Mouse (Mus musculus) lung, postnatal 14 days (tissue): Measurements from ENCODE around the gene Mmp28.

ENCODE experiments used
- DNase-seq: peaks from one replicate; pipeline ENCODE4 v3.0.0; 2021

The Mmp28 gene

DNA sequence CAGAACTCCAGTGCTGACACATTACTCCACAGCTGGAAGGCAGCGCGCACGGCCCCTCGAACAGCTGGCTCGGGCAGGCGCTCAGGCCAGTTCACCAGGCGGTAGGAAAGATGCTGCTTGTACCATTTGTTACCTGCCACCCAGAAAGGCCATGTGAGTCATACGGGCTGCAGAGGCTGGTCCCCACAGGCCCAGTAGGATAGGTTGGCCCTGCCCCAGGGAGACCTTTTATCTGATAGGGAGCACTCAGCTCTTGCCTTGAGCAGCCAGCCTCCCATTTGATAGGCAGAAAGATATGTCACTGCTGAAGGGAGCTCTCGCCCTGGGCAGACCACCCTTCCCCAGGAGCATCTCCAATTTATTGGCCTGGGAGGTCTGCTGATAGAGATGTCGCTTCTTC lies 15.3 kb downstream of the Mmp28 start:
- no peak for DNase-seq

DNA sequence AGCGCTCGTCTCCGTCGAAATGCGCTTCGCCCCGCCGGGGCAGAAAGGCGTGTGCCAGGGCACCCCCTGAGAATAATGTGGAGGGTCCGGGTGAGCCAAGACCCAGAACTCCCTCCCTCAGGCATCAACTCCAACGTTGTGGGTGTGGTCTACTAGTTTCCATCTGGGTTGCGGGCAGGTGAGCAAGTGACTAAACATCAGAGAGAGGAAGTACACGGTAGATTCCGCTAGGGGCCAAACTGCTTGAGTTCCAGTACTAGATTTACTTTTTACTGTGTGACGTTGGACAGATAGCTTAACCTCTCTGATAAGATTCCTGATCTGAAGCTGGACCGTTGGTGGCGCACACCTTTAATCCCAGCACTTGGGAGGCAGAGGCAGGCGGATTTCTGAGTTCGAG lies 17.9 kb downstream of the Mmp28 start:
- no peak for DNase-seq

DNA sequence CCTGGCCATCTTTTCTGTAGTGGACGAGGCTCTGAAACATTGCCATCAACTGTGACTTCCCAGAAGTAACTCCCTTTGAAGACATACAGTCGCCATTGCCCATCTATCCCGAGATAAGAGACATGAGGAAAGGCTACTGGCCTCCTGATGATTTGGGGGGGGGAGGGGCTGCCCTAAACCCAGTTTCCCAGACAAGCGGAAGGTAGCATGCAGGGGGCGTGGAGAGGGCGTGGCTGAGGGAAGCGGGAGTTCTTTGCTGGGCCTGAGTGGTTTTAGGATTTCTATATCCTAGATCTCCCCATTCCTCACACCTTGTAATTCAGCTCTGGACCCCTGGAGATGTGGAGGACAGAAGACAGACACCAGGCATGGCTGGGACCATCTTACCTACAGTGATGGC lies 19.0 kb downstream of the Mmp28 start:
- no peak for DNase-seq

DNA sequence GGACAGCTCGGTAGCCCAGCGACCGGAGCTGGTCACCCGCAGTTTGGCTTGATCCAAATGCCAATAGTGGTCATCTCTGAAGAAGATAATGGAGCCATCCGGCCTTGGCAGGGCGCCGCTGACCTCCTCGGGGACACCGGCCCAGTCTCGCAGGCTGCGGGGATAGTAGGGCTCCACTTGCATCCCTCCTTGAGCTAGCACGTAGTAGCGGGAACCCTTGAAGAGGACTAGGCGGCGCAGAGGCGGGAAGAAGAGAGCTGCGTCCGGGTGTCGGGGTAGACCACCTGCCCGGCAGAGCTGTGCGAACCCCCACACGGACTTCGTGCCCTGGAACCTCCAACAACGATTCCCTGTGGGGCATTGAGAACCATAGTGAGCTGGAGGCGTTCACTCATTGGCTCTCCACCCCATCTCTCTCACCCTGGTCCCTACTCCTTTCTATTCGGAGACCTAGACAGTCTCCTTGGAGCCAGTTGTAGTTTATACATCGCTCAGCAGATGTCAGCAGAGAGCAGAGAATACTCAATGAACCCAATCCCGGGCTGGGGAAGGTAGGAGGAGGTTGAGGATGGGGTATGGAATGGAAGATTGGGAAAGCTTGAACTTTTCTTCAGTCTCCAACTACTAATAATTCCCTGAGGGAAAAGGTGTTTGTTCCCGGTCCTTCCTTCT lies 20.1 kb downstream of the Mmp28 start:
- DNase-seq: peak; percentile 83

DNA sequence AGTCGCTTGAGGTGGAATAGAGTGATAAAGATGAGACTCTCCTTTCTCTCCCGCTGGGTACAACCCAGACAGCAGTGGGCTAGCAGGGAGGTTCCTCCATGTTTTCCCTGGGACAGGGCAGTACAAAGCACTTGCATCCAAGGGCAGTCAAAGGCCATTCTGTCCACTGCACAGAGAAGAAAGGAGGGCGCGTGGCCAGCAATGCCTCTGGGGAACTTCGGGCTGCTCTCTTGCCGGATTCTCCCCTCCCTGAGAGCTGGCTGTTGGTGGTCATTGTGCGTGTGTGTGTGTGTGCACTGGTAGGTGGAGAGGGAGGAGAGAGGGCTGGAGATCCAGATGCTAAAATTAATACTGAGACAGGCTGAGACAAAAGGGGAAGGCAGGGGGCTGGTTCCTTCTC lies 21.6 kb downstream of the Mmp28 start:
- no peak for DNase-seq

DNA sequence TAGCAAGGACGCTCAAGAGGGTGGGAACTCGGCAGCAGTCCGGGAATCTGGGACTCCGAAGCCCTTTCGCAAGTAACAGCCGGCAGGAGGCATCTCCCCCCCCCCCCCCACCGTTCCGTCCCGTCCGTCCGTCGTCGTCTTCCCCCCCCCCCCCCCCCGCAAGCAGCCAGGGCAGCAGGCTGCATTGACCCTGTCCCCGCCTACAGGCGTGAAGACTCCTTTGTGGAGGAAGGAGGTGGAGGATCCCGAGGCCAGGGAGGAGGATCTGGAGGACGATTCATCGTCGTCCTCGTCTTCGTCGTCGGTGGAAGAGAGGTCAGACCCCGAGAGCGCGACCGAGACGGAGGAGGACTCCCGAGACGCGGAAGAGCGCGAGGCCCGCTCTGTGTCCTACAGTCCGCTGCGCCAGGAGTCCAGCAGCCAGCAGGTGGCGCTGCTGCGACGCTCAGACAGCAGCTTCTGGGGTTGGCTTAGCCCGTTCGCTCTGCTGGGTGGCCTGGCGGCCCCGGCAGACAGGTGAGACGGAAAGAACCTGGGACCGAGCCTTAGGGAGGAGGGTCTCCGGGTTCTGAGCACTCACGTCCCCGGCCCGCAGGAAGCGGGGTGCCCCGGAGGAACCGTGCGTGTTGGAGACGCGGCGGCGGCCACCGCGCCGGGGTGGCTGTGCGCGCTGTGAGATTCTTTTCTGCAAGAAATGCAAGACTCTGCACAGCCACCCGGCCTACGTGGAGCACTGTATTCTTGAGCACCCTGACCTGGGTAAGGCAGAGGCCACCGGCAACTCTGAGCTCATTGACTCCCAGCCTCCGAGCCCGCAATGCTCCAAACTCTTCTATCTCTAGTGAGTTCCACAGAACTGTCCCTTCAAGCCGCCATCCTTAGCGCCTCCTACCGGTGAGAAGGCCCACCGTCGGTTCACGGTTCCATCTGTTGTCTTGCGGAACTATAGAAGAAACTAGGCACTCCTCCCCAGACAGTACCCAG lies 22.5 kb downstream of the Mmp28 start:
- DNase-seq: peak; percentile 90

DNA sequence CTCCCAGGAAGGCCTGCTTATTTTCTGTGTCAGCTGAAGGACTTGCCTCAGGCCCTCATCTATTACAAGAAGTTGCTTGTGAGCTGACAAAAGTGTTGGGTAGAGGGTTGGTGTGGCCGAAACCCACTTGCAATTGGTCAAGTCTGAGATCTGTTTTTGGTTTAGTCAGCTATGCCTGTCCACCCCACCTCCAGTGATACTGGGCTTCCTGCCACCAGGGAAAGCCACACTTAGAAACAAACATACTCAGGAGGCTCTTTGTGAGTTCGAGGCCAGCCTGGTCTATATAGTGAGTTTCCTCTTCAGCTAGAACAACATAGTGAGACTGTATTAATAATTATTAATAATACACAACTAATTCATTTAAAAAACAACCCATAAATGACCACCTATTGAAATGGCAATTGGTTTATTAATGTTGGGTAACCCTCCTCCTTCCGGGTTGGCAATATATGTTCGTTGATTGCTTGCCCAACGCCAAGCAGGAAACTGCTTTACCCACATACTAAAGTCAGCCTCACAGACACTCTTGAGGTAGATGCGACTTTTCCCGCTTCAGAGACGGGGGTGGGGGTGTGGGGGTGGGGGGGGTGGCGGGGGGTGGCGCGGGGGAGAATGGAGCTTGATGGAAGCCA lies 23.3 kb downstream of the Mmp28 start:
- no peak for DNase-seq

DNA sequence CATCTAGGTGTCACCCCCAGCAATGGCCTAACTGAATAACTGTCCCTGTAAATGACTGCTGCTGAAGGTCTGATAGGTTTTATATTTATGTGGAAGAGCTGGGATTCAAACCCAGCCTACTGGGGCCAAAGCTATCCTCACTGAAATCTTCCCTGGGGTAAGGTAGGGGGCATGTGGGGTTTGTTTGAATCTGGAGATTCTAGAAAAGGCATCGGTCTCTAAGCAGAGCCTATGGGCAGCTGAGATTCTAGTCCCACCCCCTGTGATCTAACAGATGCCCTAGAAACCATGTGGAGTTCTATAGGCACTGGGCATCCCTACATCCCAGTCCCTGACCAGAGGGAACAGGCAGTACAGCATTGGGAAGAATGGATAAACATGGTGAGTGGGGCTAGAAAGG lies 25.5 kb downstream of the Mmp28 start, which contains the start of gene 1700020L24Rik:
Gene 1700020L24Rik (plus strand): TSS at position 301 of the 400 bp plus-strand sequence.
- DNase-seq: no peak

DNA sequence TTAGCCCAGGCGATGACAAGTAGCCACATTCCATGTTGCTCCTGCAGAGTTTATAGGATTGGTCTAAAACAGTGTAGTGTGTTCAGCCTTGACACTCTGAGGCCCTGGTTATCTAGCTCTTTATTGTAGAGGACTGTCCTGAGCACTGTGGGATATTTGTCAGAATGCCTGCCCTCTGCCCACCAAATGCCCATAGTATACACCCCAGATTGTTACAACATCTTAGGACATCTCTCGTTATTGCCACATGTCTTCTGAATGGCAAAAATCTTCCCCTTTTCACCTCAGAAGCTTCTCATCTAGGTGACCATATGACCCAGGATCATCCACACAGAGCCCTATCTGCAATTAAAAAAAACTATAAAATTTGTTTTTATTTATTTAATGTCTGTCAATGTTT lies 30.3 kb downstream of the Mmp28 start:
- DNase-seq: no peak

DNA sequence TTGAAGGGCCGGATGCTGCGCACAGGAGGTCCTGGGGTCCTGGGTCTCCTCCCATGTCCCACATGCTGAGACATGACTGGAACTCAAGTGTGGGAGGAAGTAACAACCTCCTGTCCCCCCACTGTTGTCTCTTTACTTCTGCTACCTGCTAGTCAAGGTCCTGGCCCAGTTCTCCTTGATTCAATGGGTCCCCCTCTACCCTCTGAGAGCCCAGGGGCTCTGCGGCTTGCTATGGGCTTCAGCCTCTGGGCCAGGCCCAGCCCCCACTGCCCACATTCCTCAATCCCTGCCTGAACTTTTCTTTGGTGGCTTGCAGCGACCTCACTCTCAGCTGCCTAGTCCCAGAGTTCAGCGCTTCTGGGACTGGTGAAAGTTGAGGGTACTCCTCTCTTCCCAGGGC lies 33.5 kb downstream of the Mmp28 start, which contains the start of gene Gas2l2:
Gene Gas2l2 (minus strand): TSS at position 101 of the 400 bp plus-strand sequence.
- no peak for DNase-seq

DNA sequence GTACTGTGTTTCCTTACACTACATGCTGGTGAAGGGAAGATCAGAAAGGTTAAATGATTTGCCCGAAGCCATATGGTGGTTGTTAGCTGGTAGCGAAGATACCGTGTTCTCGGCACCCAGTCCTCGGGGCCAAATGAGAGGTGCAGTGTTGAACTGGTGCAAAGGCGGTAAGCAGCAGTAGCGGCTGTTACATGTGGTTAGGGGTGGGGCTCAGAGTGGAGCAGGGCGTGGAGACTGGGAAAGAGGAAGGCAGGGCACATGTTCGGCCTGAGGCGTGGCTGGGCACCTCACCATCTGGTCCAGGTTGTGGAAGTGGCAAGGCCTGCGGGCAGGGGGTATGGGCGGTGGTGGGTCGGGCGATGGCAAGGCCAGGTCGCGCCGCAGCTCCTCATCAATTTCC lies 35.9 kb downstream of the Mmp28 start:
- peak; percentile 30 for DNase-seq

DNA sequence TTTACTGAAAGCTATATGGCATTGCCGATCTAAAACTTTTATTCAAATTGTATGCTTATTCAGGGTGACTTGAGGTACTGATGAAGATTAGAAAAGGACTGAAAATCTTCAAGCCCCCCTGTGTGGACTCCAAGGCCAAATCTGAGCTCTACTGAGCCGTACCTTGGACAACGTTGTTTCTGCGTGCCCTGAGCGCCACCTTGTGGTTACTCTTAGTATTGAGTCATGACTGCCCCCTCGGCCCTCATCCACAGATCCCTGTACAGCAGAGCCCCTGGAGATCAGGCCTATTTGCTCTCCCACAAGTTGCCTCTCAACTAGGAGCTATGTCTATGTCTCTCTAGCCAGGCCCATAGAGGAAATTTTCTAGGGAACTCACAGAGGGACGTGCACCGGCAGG lies 38.2 kb downstream of the Mmp28 start:
- DNase-seq: peak; percentile 77

DNA sequence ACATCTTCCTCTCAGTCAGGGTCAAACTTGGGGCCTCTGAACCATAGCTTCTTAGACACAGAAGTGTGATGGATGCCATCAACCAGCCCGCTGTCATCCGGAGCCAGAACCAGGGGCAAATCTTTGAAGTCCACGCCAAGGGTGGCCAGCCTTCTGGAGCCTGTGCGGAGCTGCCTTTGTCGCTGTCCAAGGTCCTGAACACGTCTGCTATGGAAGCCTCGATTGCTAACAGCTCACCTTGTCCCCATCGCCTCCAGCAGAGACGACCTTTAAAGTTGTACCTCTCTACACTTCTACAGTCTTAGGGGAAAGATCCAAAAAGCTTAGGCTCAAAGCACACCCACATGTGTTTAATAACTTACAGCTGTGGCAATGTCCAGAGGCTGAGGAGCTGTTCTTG lies 41.6 kb downstream of the Mmp28 start:
- peak; percentile 85 for DNase-seq

DNA sequence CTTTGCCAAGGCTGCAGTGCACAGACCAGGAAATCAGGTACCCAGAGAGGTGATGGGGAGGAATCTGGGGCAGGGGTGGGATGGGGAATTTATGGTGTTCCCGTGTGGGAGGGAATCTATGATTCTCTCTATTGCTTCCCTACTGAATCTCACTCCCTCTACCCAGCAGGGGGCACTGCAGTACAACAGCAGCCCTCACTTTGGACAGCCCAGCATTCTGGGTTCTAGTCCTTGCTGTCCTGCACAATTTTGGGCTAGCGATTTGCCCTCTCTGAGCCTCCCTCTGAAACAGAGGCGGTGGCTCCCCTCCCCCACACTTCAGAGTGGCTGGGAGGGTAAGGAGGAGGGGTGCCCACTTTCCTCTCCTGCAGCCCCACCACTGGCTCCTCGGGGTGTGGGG lies 42.5 kb downstream of the Mmp28 start:
- DNase-seq: no peak

DNA sequence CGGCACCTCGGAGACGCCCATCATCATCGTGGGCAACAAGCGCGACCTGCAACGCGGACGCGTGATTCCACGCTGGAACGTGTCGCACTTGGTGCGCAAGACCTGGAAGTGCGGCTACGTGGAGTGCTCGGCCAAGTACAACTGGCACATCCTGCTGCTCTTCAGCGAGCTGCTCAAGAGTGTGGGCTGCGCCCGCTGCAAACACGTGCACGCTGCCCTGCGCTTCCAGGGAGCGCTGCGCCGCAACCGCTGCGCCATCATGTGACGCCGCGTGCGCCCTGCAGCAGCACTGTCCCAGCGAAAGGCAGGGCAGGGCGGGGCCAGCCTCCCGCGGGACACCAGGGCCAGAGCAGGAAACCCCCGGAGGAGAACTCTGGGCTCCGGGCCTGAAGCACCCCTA lies 44.3 kb downstream of the Mmp28 start:
- no peak for DNase-seq

DNA sequence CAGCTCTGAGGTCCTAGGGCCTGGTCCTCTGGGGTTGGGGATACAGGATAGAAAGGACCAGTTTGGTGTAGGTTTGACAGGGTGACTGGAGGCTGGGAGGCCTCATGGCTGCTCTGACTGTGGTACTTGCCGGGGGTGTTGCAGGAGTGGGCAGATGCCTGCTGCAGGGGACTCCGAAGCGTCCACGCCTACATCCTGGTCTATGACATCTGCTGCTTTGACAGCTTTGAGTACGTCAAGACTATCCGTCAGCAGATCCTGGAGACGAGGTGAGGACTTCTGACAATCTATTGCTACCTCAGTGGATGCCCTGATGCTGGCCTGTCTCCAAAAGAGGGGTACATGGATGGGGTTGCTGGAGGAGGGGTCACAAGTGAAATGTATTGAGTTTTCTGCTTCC lies 45.2 kb downstream of the Mmp28 start:
- DNase-seq: no peak

DNA sequence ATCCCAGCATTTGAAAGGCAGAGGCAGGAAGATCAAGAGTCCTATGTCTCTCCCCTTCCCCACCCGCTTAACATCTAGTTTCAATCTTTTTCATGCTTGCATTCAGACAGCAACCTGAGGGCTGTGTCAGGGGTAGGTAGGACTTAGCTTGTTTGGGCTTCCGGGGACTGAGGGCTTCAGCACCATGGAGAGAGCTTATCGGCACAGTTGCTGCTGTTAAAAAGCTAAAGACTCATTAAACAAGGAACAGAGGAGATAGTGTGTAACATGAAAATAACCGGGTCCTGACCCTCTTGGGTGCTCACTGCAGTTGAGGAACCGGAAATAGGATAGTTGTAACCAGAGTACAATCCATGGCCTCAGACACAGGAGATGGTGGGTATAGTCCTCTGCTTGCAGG lies 45.8 kb downstream of the Mmp28 start:
- DNase-seq: peak; percentile 78

DNA sequence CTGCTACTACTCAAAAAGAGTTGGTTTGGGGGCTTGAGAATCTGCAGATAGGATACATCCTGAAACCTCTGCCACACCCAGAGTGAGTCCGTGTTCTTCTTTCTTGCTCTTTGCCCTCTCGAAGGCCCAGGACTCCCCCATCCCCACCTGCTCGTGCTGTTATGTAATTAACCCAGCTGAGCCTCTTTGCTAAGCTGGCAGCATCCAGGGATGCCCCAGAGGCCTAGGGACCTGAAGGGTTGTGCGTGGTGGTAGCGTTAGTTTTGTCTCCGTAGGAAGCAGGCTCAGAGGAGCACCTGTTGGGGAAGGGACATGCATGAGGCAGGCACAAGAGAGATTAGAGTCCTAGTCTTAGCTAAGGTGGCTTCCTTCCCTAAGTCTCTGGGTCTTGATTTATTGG lies 52.4 kb downstream of the Mmp28 start:
- no peak for DNase-seq

DNA sequence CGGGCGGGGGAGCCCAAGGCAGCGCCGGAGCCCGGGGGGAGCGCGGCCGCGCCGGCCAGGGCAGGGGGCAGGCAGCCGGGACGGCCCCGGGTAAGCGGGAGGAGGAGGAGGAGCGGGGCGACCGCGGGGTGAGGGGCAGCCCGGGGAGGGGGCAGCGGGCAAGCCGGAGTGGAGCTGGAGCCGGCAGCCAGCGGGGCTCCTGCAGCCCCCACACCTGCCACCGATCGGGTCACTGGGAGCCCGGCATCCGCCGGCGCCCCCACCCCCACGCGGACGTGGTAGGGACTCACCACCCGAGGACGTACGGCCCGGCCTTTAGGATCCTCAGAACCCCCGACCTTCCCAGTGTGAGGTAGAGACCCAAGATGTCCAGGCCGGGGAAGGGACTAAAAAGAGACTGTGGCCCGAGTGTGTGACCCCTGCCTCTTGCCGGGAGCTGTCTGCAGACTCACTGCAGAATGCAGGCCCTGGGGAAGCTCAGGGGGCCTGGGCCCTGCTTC lies 53.0 kb downstream of the Mmp28 start:
- DNase-seq: no peak

DNA sequence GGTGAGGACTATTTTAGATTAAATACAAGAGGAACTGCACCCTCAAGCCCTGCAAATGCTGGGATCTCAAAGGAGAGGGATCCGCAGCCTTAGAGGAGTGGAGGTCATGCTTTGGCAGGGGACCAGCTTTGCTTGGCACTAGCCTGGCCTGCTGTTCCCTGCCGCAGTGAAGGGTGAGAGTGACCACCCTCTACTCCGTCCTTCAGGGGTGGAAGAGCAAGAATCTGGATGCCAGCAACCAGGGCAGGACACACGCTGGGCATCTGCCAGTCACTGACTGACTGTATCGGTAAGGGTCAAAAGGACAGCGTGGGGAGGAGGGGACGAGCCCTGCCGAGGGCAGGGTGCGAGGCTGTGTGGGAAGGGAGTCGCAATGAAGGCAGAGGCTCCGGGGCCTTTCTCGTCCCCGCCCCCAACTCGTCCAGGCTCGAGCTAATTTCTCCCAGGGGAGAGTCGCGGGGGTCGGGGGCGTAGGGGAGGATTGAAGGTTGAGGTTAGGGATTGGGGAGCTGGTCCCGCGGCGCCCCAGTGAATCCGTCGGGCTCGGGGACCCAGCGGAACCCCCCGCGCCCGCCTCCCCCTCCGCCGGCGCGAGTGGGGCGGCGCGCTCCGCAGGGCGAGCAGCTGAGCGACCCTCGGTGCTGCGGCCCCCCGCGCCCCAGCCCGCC lies 53.6 kb downstream of the Mmp28 start, which contains the start of gene Rasl10b:
Gene Rasl10b (plus strand): TSS at position 51 of the 668 bp plus-strand sequence.
- DNase-seq: peak; percentile 17

DNA sequence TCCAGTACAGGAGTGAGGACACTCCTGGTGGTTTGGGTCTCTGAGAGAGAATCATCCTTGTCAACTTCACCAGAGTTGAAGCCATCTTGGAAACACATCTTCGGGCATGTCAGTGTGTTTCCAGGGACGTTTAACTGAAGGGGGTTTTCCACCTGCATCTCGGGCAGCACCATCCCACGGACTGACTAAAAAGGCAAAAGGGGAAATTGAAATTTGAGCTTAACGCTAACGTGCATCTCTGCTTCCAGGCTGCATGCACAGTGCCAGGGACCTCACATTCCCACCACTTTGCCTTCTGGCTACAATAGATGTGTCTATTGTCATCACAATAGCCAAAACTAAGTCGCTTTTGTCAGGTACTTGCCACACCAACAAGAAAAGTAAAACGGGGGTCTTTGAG lies 54.6 kb downstream of the Mmp28 start:
- DNase-seq: no peak

DNA sequence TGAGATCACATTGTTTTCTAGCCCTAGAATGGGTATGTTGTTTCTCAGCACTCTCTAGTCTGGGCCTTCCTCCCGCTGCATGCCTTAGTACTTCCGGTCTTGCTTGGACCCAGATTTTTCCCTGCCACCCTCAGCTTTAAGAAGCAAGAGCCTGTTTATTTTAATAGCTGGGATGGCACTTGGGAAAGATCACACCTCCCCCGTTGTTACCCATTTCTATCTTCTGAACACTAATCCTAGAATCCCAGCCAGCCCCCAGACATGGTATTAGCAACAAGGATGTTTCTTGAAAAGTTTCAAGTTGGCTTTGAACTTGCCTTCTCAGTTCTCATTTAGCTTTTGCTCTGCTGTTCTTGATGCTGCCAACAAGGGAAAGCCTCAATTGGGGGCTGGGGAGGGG lies 56.5 kb downstream of the Mmp28 start:
- no peak for DNase-seq

DNA sequence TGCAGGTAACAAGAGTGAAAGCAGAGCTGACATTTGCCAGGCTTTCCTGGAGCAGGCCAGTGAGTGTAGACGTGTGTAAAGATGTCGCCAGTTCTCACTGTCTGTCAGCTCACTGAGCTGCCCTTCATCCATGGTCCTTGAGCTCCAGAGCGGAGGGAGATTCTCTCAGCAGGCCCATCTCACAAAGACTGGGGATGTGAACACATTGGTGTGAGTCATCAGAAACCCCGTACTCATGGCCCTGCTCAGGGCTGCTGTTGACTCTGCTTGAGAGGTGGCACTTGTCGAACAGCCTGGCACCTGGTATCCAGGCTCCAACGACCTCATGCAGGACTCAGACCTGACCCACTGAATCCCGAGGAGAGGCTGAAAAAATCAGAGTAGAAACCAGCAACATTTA lies 59.1 kb downstream of the Mmp28 start:
- DNase-seq: no peak
